Mouse (Mus musculus): ENCODE measurements at regions not wholly inside any gene's neighbourhood (a gene's known extent, or its start where the extent isn't known, plus 50 kb on each side); places are given as distances from the start of the nearest gene placed in this dataset.

DNA sequence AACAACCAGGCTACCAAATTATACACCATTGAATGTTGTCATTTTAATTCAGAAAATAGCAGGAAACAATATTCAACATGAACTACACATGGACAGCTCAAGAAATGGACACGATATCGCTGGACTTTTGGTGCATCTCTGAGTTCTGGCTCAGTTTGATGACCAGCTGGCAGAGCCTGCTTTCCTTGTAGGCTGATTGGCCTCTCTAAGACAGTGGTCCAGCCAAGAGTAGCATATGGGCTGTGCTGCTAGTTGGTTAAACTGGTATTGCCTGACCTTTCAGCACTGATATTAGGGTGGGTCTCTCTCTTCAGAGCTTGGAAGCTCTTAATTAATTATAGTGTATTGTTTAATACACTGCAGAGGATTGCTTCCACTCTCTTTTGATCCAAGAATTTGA lies 705.8 kb upstream of the Ddx18 start:
- DNase-seq (ENCODE audit: low spot score in 2 of 2) = no peak

DNA sequence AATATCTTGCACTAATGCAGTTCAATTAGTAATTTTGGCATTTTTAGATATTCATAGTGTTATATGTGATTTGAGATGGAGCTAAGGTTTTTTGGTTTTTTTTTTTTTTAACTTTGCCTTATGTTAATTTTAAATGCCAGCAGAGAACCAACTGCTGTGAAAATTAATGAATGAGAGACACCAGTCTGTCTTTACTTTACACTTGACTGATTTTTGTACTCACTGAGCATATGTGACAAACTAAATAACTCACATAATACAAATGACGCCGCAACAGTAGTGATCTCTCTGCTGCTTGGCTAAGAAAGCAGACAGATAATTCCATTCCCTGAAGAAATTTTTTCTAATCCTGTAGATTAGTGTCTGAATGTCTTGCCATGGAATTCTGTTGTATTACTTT lies 675.2 kb upstream of the Ddx18 start:
- no peak for DNase-seq (ENCODE audit: low spot score in 2 of 2)

DNA sequence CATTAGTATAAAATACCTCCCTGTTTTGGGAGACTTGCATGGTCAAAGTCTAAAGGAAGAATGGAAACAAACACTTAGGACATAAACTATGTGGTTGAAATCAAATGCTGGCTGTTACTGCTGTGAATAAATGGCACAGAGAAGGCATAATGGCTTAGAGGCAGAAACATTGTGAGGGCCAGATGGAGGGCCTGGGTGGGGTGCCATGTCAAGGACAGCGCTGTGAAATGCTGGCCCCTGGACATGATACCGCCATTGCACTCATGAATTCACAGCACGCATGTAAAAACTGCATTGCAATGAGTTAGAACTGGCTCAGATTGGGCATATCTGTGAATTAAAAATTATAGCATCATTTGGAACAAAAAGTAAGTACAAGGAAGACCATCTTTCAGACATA lies 673.7 kb upstream of the Ddx18 start:
- no peak for DNase-seq (ENCODE audit: low spot score in 2 of 2)

DNA sequence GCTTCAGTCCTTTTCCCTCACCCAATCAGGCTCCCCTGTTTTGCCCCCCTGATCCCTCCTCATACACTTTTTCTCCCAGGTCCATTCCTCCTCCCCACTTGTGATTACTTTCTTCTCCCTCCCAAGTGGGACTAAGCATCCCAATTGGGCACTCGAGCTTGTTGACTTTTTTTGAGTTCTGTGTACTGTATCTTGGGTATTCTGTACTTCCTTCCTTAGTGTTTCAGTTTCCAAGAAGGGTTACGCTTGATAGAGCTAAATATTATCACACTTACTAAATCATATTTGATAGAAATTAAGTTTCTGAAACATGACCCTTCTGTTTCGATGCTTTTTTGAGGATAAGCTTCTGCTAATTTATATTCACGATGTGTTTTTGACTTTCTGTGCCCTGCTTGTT lies 662.7 kb upstream of the Ddx18 start:
- no peak for DNase-seq (ENCODE audit: low spot score in 2 of 2)

DNA sequence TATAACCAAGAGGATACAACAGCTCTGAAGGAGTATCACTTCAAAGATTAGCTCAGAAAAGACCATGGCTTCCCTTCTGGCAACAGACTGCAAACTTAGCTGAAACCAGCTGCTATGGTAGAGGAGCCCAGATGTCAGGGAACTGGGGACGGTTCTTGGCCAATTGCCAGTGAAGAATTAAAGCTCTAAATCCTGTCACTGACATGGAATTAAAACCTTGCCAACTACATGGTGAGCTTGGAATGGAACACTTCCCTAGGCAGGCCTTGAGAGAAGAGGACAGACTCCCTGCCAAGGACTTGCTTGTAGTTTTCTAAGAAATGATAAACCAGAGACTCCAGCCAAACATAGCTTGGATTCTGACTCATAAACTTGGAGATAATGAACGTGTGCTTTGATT lies 644.7 kb upstream of the Ddx18 start:
- peak in 1 of 2 experiments; percentile 4 for DNase-seq (ENCODE audit: low spot score in 2 of 2)

DNA sequence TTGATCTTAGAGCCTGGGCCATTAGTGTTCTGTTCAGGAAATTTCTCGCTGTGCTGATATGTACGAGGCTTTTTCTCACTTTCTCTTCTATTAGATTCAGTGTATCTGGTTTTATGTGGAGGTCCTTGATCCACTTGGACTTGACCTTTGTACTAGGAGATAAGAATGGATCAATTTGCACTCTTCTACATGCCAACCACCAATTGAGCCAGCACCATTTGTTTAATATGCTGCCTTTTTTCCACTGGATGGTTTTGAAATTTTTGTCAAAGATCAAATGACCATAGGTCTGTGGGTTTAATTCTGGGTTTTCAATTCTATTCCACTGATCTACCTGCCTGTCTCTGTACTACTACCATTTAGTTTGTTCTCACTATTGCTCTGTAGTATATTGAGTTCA lies 640.8 kb upstream of the Ddx18 start:
- DNase-seq (ENCODE audit: low spot score in 2 of 2) = no peak

DNA sequence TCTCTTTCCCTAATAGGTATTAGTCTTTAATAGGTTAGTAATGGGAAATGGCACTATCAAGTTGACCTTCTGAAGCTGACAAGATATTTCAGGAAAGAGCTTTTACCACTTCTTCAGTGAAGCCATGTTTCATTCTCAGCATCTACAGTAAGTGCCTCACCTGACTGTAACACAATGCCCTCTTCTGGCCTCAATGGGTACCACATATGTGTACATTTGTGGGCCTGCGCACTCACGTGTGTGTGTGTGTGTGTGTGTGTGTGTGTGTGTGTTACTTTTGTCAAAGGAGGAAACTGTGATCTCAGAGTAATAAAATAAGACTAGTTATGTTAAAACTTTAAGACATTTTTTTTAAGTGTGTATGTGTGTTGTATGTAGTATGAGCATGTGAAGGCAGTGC lies 601.8 kb upstream of the Ddx18 start:
- no peak for DNase-seq (ENCODE audit: low spot score in 2 of 2)

DNA sequence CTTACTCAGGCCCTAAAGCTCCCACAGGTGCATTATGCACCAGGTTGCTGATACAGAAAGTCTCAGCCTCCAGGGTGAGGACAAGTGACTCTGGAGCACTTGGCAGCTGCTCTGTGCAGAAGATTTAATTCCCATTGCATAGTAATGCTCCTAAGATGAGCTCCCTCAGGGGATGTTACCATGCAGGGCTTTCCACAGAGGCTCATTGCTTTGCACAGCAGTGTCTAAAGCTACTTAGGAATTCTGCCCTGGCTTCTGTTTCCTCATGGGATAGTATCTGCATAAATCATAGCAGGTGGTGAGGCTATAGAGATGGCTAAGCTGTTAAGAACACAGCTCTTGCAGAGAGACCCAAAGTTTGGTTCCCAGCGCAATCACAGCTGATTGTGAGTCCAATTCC lies 594.0 kb upstream of the Ddx18 start:
- DNase-seq (ENCODE audit: low spot score in 2 of 2) = no peak

DNA sequence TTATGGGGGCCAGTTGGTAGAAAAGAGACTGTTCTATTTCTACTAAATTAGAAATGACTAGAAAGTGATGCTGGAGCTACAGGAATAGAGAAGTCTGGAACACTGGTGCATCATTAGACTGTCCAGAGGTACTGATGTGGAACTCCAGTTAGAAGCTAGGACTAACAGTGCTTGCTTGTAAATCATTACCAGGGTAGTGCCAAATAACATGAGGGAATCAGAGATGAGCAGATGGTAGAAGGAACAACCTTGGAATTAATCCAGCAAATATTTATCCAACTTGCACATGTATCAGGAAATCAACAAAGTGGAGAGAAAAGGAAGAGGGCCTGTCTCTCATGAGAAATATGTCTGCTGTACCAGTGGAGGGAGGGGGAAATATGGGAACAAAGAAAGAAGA lies 573.6 kb upstream of the Ddx18 start:
- no peak for DNase-seq (ENCODE audit: low spot score in 2 of 2)

DNA sequence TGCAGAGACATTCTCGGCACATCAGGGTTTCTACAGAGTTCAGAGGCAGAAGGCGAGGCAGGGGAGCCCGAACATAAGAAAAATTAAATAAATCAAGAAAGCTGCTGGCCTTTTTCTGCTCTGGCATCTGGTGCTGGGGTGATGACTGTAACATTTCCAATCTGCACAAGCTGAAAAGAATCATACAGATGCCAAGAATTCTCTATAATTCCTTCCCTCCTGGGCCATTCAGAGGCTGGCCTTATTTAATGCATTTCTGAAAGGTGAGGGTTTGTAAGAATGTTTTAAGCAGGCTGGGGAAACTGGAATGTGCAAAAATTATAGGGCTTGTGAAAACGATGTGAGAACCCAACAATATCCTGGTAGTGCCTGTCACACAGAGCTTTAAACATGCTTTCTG lies 556.2 kb upstream of the Ddx18 start:
- DNase-seq (ENCODE audit: low spot score in 2 of 2) = no peak

DNA sequence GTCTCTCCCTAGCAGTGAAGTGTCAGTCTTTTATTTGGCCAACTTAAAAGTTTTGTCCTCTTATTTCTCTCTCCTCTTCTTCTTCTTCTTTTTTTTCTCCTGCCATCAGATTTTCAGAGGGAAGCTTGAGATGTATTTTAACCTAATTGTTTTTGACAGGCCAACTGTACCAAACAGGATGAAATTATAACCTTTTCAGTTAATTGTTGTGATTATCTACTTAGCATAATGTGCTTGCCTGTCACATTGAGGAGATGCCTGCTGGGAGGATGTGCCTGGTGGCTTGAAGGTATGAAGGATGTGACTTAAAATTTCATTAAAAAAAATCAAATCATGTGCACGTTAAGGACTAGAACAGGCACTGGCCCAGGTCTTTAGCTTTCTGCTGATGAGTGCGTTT lies 527.9 kb upstream of the Ddx18 start:
- DNase-seq (ENCODE audit: low spot score in 2 of 2) = no peak

DNA sequence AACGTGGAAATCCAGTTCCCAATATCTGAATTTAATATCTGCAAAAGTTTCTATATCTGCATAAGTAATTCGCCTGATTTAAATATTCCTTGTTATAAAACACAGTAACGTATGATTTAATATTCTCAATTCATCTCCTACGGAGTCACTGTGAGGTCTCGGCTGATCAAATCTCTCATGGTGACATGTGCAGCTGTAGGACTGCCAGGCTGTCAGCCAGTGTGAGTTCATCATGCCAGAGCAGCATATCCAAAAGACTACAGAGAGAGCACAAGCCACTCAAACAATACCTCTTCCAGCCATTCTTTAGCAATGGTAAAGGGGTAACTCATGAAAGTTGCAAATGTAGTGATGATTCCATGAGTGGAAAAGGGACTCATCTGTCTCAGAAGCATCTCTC lies 514.7 kb upstream of the Ddx18 start:
- no peak for DNase-seq (ENCODE audit: low spot score in 2 of 2)

DNA sequence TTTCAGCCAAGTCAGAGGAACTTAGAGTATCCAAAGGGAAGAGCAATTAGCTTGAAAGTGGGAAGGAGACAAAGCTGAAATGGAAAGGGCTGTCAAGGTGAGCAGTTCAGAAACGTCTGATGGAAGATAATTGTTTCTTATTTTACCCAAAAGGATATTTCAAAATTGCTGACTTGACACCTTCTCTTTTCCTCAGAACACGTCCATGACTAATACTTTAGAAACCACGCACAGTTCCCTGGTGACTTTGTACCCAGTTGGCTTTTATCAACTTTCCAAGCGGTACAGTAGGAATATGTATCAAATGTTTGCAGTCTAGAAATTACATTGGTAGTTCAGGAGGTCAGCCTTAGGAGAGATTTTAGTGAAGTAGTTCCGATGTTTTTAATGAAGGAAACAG lies 508.3 kb upstream of the Ddx18 start:
- DNase-seq (ENCODE audit: low spot score in 2 of 2) = no peak

DNA sequence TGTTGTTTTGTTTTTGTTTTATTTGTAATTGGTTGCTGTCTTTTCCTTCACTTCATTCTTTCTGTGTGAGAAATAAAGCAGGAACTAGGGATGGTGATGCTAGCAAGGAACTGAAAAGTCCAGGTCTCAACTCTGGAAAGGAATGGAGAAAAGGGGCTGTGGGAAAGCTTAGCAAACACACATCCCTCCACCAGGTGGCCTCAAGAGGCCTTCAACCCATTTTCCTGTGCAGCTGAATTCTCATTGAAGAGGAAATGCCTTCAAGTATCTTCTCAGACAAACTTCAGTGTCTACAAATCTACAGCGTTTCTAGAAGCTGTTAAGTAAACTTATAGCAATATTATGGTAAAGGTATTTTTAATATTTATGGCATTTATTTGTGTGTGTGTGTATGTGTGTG lies 487.4 kb upstream of the Ddx18 start:
- no peak for DNase-seq (ENCODE audit: low spot score in 2 of 2)

DNA sequence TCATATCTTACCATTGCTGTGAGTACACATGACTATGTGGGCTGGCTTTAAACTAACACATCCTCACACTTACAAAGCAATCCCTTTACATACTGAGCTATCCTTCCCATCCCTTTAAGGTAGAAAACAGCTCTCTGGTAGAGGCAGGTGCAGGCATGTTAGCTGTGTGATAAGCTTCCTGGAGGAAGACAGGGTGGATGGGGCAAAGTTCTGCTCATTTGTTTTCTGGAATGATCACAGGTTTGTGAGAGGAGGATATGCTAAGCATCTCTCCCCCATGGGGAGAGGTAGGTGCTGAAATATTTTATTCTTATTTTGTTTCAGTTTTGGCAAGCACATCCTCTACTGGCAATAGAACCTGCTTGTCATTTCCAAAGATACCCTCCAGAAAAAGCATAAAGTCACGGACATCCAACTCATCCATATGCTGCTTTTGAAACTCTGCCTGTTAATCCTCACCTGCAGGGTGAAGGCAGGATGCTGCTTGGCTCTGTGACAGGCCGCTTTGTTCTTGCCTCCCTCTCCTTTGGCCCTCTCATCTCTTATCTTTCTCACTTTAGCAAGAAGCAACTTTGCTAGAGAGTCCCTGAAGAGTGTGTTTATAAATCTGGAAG lies 480.4 kb upstream of the Ddx18 start:
- peak; percentile 9 to 25 for DNase-seq (ENCODE audit: low spot score in 2 of 2)

DNA sequence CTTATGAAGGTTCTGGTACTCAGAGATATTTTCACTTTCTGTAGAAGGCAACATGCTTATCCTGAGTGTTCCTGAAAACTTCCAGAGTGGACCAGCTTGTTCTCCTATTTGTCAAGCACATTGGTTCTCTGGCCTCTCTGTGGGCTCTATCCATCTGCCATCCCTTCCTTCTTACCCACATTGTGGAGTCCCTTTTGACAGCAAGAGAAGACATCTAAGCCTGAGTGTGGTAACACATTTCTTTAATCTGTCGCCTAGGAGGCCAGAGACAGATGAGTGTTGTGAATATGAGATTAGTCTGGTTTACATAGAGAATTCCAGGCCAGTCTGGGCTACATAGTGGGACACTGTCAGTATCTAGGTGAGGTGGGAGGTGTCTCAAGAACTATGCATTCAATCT lies 476.1 kb upstream of the Ddx18 start:
- no peak for DNase-seq (ENCODE audit: low spot score in 2 of 2)

DNA sequence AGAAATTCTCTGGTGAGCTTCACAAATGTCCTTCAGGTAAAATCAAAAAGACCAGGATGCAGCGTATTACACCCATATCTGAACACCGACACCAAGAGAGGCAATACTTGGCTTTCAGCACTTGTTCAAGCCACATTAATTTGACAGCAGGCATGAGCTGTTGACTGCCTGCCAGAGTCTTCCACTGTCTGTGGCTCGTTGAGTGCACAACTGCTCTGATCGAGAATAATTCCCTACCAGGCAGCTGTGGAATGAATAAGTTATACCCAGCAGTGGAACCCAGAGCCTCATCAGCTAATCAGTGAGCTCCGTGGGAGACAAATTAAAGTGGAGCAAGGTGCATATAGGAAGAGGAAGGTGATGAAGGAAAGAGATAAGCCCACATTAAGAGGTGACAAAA lies 475.3 kb upstream of the Ddx18 start:
- no peak for DNase-seq (ENCODE audit: low spot score in 2 of 2)

DNA sequence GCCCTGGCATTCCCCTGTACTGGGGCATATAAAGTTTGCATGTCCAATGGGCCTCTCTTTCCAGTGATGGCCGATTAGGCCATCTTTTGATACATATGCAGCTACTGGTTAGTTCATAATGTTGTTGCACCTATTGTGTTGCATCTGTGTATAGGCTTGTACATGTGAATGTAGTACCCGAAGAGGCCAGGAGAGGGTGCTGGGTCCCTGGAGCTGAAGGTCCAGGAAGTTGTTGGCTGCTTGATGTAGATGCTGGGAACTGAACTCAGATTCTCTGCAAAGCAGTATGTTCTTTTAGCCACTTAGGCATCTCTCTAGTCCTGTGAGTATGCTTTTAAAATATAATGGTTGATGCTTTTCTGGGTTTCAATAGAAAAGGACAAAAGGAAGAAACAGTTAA lies 440.0 kb upstream of the Ddx18 start:
- no peak for DNase-seq (ENCODE audit: low spot score in 2 of 2)

DNA sequence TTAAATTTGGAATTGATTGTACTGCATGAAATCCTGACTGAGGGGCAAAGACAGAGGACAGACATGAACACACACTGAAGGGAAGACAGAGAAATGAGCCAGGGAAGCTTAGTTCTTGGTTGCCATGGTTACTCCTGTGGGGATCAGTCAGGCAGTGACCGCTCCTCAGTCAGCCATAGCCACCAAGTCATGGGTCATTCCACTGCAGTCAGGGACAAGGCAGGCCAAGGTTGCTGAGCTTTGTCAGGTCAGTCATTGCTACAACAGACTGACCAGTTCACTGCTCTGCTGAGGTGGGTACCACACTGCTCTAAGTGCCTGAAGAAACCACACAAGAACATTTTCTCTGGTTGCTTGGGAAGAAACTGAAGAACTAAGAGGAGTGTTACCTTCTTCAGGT lies 428.7 kb upstream of the Ddx18 start:
- no peak for DNase-seq (ENCODE audit: low spot score in 2 of 2)

DNA sequence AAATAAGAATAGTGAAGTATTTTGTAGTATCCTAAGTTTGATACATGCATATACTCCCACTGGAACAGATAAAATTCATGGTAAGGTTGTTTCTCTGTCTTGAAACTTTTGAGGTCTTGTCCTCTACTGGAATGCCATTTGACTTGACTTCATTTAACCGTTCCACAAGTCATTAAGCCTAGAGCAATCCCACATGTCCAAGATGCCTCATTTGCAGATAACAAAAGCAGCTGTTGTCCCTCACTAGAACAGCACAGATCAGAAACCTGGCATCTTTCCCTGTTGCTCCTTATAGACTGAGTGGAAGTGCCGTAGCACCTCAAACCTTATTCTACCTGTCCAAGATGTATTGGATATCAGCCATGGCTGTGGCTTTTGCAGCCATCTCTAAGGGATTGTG lies 422.9 kb upstream of the Ddx18 start:
- no peak for DNase-seq (ENCODE audit: low spot score in 2 of 2)

DNA sequence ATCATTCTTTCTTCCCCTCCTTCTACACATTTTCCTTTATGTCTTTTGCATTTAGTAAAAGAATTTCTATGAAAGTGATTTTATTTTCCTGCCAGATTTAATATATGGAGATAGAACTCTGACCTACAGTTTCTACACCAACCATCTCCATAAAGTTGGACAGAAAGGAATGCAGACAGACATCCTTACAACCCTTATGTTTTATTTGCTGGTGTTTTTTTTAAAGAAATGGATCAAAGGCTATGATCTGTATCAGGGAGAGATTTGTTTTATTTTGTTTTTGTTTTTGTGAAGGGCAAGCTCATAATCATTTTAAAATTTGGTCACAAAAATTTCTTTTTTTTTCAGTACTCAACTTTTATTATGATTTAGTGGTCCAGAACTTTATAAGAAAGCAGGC lies 391.2 kb upstream of the Ddx18 start:
- DNase-seq (ENCODE audit: low spot score in 2 of 2) = no peak

DNA sequence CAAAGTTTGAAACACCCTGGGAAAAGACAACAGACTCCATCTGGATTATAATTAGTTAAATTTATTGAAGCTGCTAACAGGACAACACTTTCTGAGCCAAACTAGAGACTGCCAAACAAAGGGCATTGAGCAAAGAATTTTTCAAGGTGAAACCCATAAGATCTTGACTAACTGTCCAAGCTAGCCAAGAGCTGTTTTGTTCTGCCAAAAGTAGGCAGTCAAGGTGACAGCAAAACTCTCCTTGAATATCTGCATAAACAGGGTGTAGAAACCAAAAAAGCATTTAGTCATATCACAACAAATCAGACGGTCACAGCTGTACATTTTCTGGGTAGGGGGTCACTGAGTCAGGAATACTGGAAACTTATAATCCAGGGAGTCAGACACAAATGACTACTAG lies 368.1 kb upstream of the Ddx18 start:
- no peak for DNase-seq (ENCODE audit: low spot score in 2 of 2)

All from frontal cortex, postnatal 25 days (tissue).